Mouse (Mus musculus) spleen, adult 2 months (tissue): ENCODE measurements around the gene Cercam. TPM values are rescaled to one million over a fixed set of nuclear protein-coding genes. Genes with fewer than 3 reads are reported as not detected.

ENCODE experiments used
- DNase-seq, 2 experiments: peaks; one replicate each; pipeline versions ENCODE4 v3.0.0 to v3.0.0-alpha.2; 2012 to 2021; ENCODE audit warnings: low spot score in 2 of 2, low read depth in 1 of 2
- H3K27ac ChIP-seq: fragments of 200-500 bp; 2 replicates; pipeline ENCODE4 v1.5.1; 2012; ENCODE audit warnings: low read length, inconsistent platforms; ENCODE audit not compliant: insufficient read depth
- H3K27me3 ChIP-seq: fragments of 200-500 bp; 2 replicates; pipeline ENCODE4 v1.6.1; 2012; ENCODE audit warnings: mild to moderate bottlenecking, moderate library complexity, low read length, inconsistent platforms; ENCODE audit not compliant: control insufficient read depth, insufficient read depth
- H3K36me3 ChIP-seq: fragments of 200-500 bp; 2 replicates; pipeline ENCODE4 v1.6.1; 2012; ENCODE audit warnings: mild to moderate bottlenecking, low read length, inconsistent platforms; ENCODE audit not compliant: control insufficient read depth, insufficient read depth
- H3K4me1 ChIP-seq: fragments of 200-500 bp; 2 replicates; pipeline ENCODE4 v1.6.1; 2011; ENCODE audit warnings: inconsistent platforms; ENCODE audit not compliant: control insufficient read depth, insufficient read depth, insufficient read length
- H3K4me3 ChIP-seq: fragments of 200-500 bp; 2 replicates; pipeline ENCODE4 v1.5.1; 2011; ENCODE audit warnings: mild to moderate bottlenecking, inconsistent platforms; ENCODE audit not compliant: insufficient read depth, insufficient read length; ENCODE audit errors: extremely low read depth
- CTCF ChIP-seq: fragments of 200-500 bp; IDR thresholded peaks from 2 replicates; pipeline ENCODE4 v1.5.1; 2011; ENCODE audit warnings: mild to moderate bottlenecking, inconsistent platforms; ENCODE audit not compliant: insufficient read depth, insufficient read length, insufficient replicate concordance; ENCODE audit errors: extremely low read depth
- POLR2A ChIP-seq: fragments of 200-500 bp; IDR thresholded peaks from 2 replicates; pipeline ENCODE4 v1.6.1; 2011; ENCODE audit warnings: low read depth, low read length, inconsistent platforms
- WGBS: fragments of 180-500 bp; shearing (Covaris S2); methylation state at CpG from one replicate; pipeline ENCODE4 v1.1.7; 2018; 5-methylcytosine and 5-hydroxymethylcytosine counted together
- polyA plus RNA-seq: library from polyadenylated mRNA; depleted of rRNA; stranded (reverse); fragments of >200 nt; gene quantifications from 2 replicates; pipeline ENCODE4 v1.2.3, GENCODE M21; 2012

The Cercam gene
- polyA plus RNA-seq, 1 experiment, result 8.4 TPM

GRCm38 (mm10) chr2:29845636-29846035 is 23.3 kb upstream of the Cercam start:
- no peaks in the 10 kb centered on the region for H3K27me3 ChIP-seq
- DNase-seq, result no peak
- H3K27ac ChIP-seq, result no peak overlapping the region
- 83% methylated on average over 25 of the region's 25 CpGs for WGBS
- H3K4me1 ChIP-seq, result no peaks in the 10 kb centered on the region
- no peak overlapping the region for H3K4me3 ChIP-seq
- H3K36me3 ChIP-seq, result peaks cover 23% of the 10 kb centered on the region
- TF ChIP-seq POLR2A (no peak), CTCF (no peak)

DNA sequence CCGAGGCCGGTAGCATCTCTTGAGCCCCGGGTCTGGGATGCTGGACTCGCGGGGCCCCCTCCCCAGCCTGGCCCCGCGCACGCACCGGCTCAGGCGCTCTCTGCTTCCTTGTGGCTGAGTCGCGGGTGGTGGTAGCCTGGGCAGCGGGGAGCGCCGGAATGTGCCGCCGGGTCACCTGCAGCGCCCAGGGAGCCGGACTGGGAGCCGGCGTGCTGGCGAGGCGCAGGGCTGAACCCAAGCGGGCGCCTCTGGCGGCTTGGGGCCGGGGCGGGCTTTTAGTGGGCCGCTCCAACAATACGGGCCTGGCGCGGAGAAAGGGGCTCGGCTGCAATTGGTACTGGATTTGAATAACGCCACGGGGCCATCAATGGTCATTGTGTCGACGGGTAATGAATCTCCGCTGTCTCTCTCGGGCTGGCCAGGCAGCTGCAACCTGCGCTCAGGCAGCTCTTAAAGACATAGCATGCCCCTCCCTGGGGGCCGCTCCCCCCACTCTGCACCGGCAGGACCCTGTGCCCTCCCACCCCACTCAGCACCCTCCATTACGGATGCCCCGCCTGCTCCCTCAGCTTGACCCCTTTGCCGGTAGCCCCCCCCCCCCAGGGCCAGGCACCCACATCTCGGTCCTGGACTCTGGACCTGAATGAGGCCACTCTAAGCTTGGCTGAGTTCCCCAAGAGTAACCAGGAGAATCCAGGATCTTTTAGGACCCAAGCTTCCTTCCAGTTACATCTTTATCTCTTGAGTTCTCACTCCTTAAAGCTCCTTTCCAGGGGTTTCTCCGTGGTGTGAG is 22.7 kb upstream of the Cercam start:
- TF ChIP-seq POLR2A (no peak), CTCF (no peak)
- peaks cover 23% of the 10 kb centered on the region for H3K36me3 ChIP-seq

DNA sequence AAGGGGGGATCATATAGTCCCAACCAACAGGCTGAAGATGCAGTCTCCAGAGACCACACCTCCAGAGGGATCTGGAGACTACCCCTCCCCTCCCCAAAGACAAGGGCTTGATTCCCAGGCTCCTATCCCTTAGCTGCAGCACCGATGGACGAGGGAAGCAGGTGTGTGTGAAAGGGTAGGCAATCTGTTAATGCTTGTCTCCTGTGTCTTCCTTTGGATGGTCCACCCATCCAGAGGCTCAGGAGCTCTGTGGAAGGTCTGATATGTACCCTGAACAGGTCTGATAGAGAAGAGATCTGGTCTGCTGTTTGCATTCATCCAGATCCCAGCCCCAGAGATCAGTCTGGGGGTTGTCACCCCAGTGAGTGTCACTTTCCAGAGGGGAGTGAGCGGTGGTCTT is 22.1 kb upstream of the Cercam start:
- 83% methylated on average over 3 of the region's 3 CpGs for WGBS
- no peak for TF ChIP-seq POLR2A
- TF ChIP-seq CTCF, result no peak
- H3K27me3 ChIP-seq, result no peaks in the 10 kb centered on the region

More for the DNA sequence above, 22.7 kb upstream of the Cercam start:
- no peak for DNase-seq
- Histone ChIP-seq H3K4me3 (no peak overlapping the region), H3K27ac (no peak overlapping the region), H3K27me3 (no peaks in the 10 kb centered on the region), H3K4me1 (no peaks in the 10 kb centered on the region)
- WGBS, result 66% methylated on average over 47 of the region's 47 CpGs

GRCm38 (mm10) chr2:29849041-29849440 is 19.9 kb upstream of the Cercam start:
- no peaks in the 10 kb centered on the region for H3K27me3 ChIP-seq
- no peak overlapping the region for H3K27ac ChIP-seq
- no peak for TF ChIP-seq POLR2A
- no peak for TF ChIP-seq CTCF
- no peak for DNase-seq
- WGBS, result 55% methylated on average over 8 of the region's 8 CpGs
- H3K36me3 ChIP-seq, result peaks cover 9% of the 10 kb centered on the region
- no peaks in the 10 kb centered on the region for H3K4me1 ChIP-seq
- H3K4me3 ChIP-seq, result no peak overlapping the region

More for the DNA sequence above, 22.1 kb upstream of the Cercam start:
- Histone ChIP-seq H3K4me1 (no peaks in the 10 kb centered on the region), H3K36me3 (peaks cover 21% of the 10 kb centered on the region), H3K27ac (no peak overlapping the region), H3K4me3 (no peak overlapping the region)
- no peak for DNase-seq

DNA sequence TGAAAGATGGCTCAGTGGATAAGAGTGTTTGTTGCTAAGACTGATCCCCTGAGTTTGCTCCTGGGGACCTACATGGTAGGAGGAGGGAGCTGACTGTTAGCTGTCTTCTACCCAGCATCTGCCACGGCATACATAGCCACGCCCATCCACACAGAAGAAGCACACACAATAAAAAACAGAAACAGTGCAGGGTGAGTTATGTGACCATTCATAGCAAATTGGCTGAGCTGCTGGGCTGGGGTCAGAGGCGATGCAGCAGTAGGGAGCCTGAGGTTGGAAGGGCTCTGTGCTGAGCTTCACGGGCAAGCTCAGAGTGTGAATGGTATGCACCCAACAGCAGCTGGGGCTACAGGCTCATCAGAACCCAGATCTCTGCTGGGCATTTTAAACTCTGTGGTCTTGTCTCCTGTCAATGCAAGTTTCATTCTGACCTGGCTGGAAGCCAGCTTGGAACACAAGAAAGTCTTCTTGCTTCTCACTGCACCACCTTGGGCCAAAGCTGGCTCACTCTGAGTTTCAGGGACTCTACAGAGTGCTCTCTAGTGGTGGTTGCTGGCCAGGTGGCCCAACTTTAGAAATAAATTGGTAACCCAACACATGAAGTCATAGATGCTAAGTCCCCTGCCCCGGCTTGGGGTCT is 19.0 kb upstream of the Cercam start:
- no peak for TF ChIP-seq POLR2A
- TF ChIP-seq CTCF, result no peak
- no peaks in the 10 kb centered on the region for H3K27me3 ChIP-seq
- DNase-seq, result no peak
- 61% methylated on average over 5 of the region's 5 CpGs for WGBS
- H3K4me3 ChIP-seq, result no peak overlapping the region
- H3K36me3 ChIP-seq, result peaks cover 8% of the 10 kb centered on the region
- H3K4me1 ChIP-seq, result no peaks in the 10 kb centered on the region
- no peak overlapping the region for H3K27ac ChIP-seq

GRCm38 (mm10) chr2:29852957-29853485 is 15.9 kb upstream of the Cercam start:
- DNase-seq, result no peak
- no peak overlapping the region for H3K4me3 ChIP-seq
- H3K36me3 ChIP-seq, result no peaks in the 10 kb centered on the region
- no peaks in the 10 kb centered on the region for H3K27me3 ChIP-seq
- no peaks in the 10 kb centered on the region for H3K4me1 ChIP-seq
- TF ChIP-seq POLR2A (no peak), CTCF (no peak)
- no peak overlapping the region for H3K27ac ChIP-seq
- 71% methylated on average over 4 of the region's 4 CpGs for WGBS
